Mouse (Mus musculus) kidney, adult 10 weeks (tissue): ENCODE results near the gene Vmn2r-ps130. TPM values are rescaled to one million over a fixed set of nuclear protein-coding genes. Genes with fewer than 3 reads are reported as not detected.

Source experiments
- polyA plus RNA-seq: library from polyadenylated mRNA; stranded (reverse); fragments of 350-450 nt; fragmentation: Illumina TruSeq; extraction: RNeasy Lipid Tissue Mini Kit (QIAGEN cat#74804); gene quantifications from one replicate; pipeline ENCODE4 v1.2.3, GENCODE M21; 2014; ENCODE audit warnings: low read depth, low replicate concordance

The Vmn2r-ps130 gene
- not detected for polyA plus RNA-seq

DNA sequence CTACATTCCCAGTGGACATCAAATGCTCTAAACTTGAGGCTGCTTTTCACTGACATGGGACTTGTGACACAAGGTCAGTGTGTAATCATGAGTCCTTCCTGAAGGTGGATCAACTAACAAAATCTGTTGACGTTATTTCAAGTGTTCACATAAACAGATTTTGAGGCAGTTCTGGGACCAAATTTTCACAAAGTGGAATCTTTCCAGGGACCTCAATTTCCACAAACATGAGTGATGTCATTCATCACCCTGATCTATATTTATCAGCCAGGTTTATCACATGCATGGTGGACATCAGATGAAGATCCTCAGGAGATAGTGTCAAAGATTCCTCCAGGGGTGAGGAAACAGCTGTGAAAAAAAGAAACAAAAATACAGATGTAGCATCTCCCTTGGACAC, at the start of gene Vmn2r-ps130:
Gene Vmn2r-ps130 (plus strand): TSS at position 301 of the 400 bp plus-strand sequence.

Other genes starting within 250 kb of the Vmn2r-ps130 start
- gene Zfp945, start 194.0 kb upstream of the Vmn2r-ps130 start, polyA plus RNA-seq: 24.6 TPM
- gene Vmn2r113, start 118.2 kb upstream of the Vmn2r-ps130 start, polyA plus RNA-seq: not detected
- gene Zfp40, start 132.1 kb downstream of the Vmn2r-ps130 start, polyA plus RNA-seq: 22.4 TPM